Mouse (Mus musculus) gastrocnemius, postnatal 10 days (tissue): ENCODE data around the gene Sgo2a. TPM values are rescaled to one million over a fixed set of nuclear protein-coding genes. Genes with fewer than 3 reads are reported as not detected.

Experiments used
- total RNA-seq, 2 experiments: library from RNA; stranded (reverse); gene quantifications; 2 replicates each; pipeline ENCODE4 v1.2.3; 2021

The Sgo2a gene
- total RNA-seq, 2 experiments from 2014 or later, result 2.8 to 4.2 TPM

Other genes with a start within 250 kb of the Sgo2a start
- gene Spats2l, start 221.8 kb upstream of the Sgo2a start, total RNA-seq, result 10 to 100 TPM; 31.3 to 40.4 TPM
- gene Kctd18, start 23.0 kb downstream of the Sgo2a start, total RNA-seq, result 1 to 10 TPM; 7.7 to 8.0 TPM
- 1 to 10 TPM; 4.2 to 4.3 TPM for gene Aox1, start 34.0 kb downstream of the Sgo2a start, total RNA-seq
- under 1 TPM; 0.16 to 0.38 TPM for gene Aox3, start 117.2 kb downstream of the Sgo2a start, total RNA-seq
- 1 to 10 TPM in 1 of 2 experiments, under 1 TPM in 1; 0.26 to 1.4 TPM for gene Aox4, start 214.4 kb downstream of the Sgo2a start, total RNA-seq